Mouse (Mus musculus) embryonic facial prominence, embryonic 12.5 days (tissue): Measurements from ENCODE around the gene Slx1b. TPM values are rescaled to one million over a fixed set of nuclear protein-coding genes. Genes with fewer than 3 reads are reported as not detected.
"Not testable (repeated sequence)": the region's sequence is repeated elsewhere in the genome, so short reads cannot be mapped to it uniquely, and the experiment has no call there.

Experiments used
- ATAC-seq: fragments of 200-750 bp; cut with Nextera tagmentation; 2 replicates; pipeline ENCODE4 v1.8.0; 2017; ENCODE audit not compliant: insufficient number of reproducible peaks, insufficient read depth, low FRiP score, low TSS enrichment
- H3K27ac ChIP-seq: fragments of 300-500 bp; sonication (generic); 2 replicates; pipeline ENCODE4 v1.5.1; 2016; ENCODE audit warnings: mild to moderate bottlenecking
- H3K27me3 ChIP-seq: fragments of 300-500 bp; sonication (generic); 2 replicates; pipeline ENCODE4 v1.6.1; 2016; ENCODE audit warnings: mild to moderate bottlenecking, moderate library complexity
- H3K36me3 ChIP-seq: fragments of 300-500 bp; sonication (generic); 2 replicates; pipeline ENCODE4 v1.6.1; 2016; ENCODE audit warnings: mild to moderate bottlenecking
- H3K4me1 ChIP-seq: fragments of 300-500 bp; sonication (generic); 2 replicates; pipeline ENCODE4 v1.6.1; 2016
- H3K4me2 ChIP-seq: fragments of 300-500 bp; sonication (generic); replicated peaks from 2 replicates; pipeline ENCODE4 v1.6.1; 2016; ENCODE audit warnings: mild to moderate bottlenecking, moderate library complexity
- H3K4me3 ChIP-seq: fragments of 300-500 bp; sonication (generic); 2 replicates; pipeline ENCODE4 v1.5.1; 2016; ENCODE audit warnings: mild to moderate bottlenecking
- H3K9ac ChIP-seq: fragments of 300-500 bp; sonication (generic); 2 replicates; pipeline ENCODE4 v1.6.1; 2016; ENCODE audit warnings: mild to moderate bottlenecking, moderate library complexity
- H3K9me3 ChIP-seq: fragments of 300-500 bp; sonication (generic); 2 replicates; pipeline ENCODE4 v1.6.1; 2016; ENCODE audit warnings: mild to moderate bottlenecking, moderate library complexity
- WGBS: fragments of 180-500 bp; shearing (Covaris S2); methylation state at CpG from one replicate; pipeline ENCODE4 v1.1.7; 2016; 5-methylcytosine and 5-hydroxymethylcytosine counted together
- polyA plus RNA-seq: library from polyadenylated mRNA; unstranded; fragments of >200 nt; fragmentation: Nextera tagmentation; extraction: Ambion mirVana; gene quantifications from 2 replicates; pipeline ENCODE4 v1.2.1, GENCODE M21; 2016

Gene Slx1b
- polyA plus RNA-seq, 1 experiment from 2014 or later, result 13.4 TPM

DNA sequence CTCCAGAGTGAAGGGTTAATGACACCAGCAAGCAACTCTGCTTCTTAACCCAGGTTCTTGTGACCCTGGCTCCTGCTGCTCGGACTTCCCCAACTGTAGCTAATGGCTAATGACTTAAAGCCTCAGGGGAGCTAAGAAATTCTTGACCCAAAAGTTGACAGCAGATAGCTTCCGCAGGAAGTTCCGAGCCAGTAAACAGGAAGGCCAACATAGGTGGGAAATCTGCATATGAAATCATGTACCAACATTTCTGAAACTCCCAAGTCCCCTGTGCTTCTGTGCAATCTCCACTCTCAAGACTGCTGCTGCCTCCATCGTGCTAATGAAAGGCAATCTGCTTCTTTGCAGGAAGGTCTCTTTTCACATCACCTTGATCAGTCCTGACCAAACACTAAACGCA lies 49.9 kb downstream of the Slx1b start:
- H3K4me2 ChIP-seq, result no peak overlapping the region
- WGBS, result 49% methylated on average over 5 of the region's 5 CpGs
- no peak overlapping the region for H3K27ac ChIP-seq
- no peak for ATAC-seq
- no peaks in the 10 kb centered on the region for H3K36me3 ChIP-seq
- H3K27me3 ChIP-seq, result no peaks in the 10 kb centered on the region
- no peaks in the 10 kb centered on the region for H3K9me3 ChIP-seq
- no peak overlapping the region for H3K4me3 ChIP-seq
- H3K4me1 ChIP-seq, result peaks cover 12% of the 10 kb centered on the region
- H3K9ac ChIP-seq, result no peak overlapping the region

DNA sequence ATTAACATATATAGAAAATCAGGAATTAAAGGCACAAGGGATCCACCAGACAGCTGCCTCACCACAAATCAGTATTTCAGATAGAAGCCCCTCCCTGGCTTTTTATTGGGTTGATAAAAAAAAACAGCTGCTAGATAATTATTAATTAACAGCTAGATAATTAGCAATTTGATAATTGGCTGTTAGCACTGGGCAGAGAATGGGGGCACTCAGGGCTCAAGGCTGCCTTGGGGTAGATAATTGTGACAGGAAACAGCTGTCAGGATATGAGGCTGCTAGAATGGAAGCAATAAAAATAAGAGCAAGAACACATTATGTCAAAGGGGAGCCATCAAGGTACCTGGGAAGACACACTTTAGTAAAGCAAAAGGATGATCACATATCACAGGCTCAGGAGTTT lies 50.7 kb downstream of the Slx1b start:
- Histone ChIP-seq H3K36me3 (no peaks in the 10 kb centered on the region), H3K9ac (no peak overlapping the region), H3K9me3 (no peaks in the 10 kb centered on the region), H3K4me3 (no peak overlapping the region), H3K4me2 (no peak overlapping the region), H3K27me3 (no peaks in the 10 kb centered on the region), H3K4me1 (peaks cover 8% of the 10 kb centered on the region), H3K27ac (no peak overlapping the region)
- ATAC-seq, result no peak

DNA sequence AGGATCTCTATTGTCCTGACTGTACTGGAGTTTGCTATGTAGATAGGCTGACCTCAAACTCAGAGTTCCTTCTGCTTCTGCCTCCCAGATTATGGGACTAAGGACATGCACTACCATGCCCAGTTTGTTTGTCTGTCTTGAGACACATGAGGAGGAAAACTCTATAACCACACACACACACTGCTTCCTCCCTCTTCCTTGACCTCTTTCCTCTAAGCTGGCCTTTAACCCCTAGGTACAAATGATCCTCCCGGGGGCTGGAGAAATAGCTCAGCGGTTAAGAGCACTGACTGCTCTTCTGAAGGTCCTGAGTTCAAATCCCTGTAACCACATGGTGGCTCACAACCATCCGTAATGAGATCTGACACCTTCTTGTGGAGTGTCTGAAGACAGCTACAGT lies 51.2 kb downstream of the Slx1b start:
- Histone ChIP-seq H3K9ac (no peak overlapping the region), H3K9me3 (no peaks in the 10 kb centered on the region), H3K36me3 (no peaks in the 10 kb centered on the region), H3K4me3 (no peak overlapping the region), H3K4me2 (no peak overlapping the region), H3K27ac (no peak overlapping the region), H3K4me1 (peaks cover 5% of the 10 kb centered on the region; the same call in 1 of the 2 replicates), H3K27me3 (no peaks in the 10 kb centered on the region)
- ATAC-seq, result no peak
- WGBS, result 54% methylated on average over 3 of the region's 3 CpGs

- H3K4me2 ChIP-seq, H3K36me3 ChIP-seq, H3K4me1 ChIP-seq, H3K4me3 ChIP-seq, H3K9ac ChIP-seq, H3K27ac ChIP-seq, ATAC-seq, H3K9me3 ChIP-seq, H3K27me3 ChIP-seq: not testable (repeated sequence)
- 80% methylated on average over 3 of the region's 3 CpGs for WGBS
Measured at GRCm38 (mm10) chr7:126643244-126643617, 52.4 kb downstream of the Slx1b start.

DNA sequence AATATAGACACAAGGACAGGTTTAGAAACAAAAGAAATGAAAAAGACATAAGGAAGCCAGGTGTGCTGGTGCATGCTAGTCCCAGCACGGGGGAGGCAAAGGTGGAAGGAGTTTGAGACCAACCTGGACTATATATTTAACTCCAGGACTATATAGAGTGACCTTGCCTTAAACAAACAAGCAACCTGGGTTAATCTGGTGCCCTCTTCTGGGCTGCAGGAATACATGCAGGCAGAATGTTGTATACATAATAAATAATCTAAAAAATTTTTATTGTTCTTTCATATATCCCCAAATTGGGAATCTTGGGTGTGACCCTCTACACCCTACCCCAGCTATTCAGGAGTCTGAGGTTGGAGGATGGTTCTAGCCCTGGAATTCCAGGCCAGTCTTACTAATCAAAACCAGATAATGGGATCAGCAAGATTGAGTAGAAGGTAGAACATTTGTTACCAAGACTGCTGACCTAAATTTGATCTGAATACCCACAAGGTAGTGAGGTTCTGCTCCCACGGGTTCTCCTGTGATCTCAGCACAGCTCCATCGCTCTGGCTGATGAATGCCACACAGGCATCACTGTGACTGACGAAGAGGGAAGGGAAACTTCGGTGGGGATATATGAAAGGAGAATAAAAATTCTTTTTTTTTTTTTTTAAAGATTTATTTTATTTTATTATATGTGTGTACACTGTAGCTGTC lies 52.9 kb downstream of the Slx1b start:
- WGBS, result 78% methylated on average over 5 of the region's 5 CpGs
- no peak for ATAC-seq
- Histone ChIP-seq H3K4me1 (no peaks in the 10 kb centered on the region), H3K9me3 (no peaks in the 10 kb centered on the region), H3K27me3 (no peaks in the 10 kb centered on the region), H3K36me3 (no peaks in the 10 kb centered on the region), H3K4me3 (no peak overlapping the region), H3K9ac (no peak overlapping the region), H3K27ac (no peak overlapping the region), H3K4me2 (no peak overlapping the region)

Other genes with a start within 250 kb of the Slx1b start
- gene Atp2a1, start 232.7 kb downstream of the Slx1b start, polyA plus RNA-seq, result 22.3 and 26.8 TPM in 2 replicates
- gene Sh2b1, start 220.4 kb downstream of the Slx1b start, polyA plus RNA-seq, result 60.2 and 62.6 TPM in 2 replicates
- gene Tufm, start 208.4 kb downstream of the Slx1b start, polyA plus RNA-seq, result 138 and 141 TPM in 2 replicates
- gene Atxn2l, start 192.3 kb downstream of the Slx1b start, polyA plus RNA-seq, result 62.9 and 64.0 TPM in 2 replicates
- gene Eif3c, start 129.4 kb downstream of the Slx1b start, polyA plus RNA-seq, result 186 and 200 TPM in 2 replicates
- gene Apobr, start 110.8 kb downstream of the Slx1b start, polyA plus RNA-seq, result 0.59 and 0.96 TPM in 2 replicates
- 33.3 and 34.4 TPM in 2 replicates for gene Cln3, start 110.0 kb downstream of the Slx1b start, polyA plus RNA-seq
- gene Il27, start 100.8 kb downstream of the Slx1b start, polyA plus RNA-seq, result not detected in 2 replicates
- gene Nupr1, start 64.9 kb downstream of the Slx1b start, polyA plus RNA-seq, result 4.3 and 5.6 TPM in 2 replicates
- 43.6 and 48.2 TPM in 2 replicates for gene Sgf29, start 46.5 kb downstream of the Slx1b start, polyA plus RNA-seq
- gene Sult1a1, start 19.4 kb downstream of the Slx1b start, polyA plus RNA-seq, result 0.97 and 1.6 TPM in 2 replicates
- gene Bola2, start 383 bp downstream of the Slx1b start, polyA plus RNA-seq, result 138 and 141 TPM in 2 replicates
- gene Coro1a, start 12.0 kb upstream of the Slx1b start, polyA plus RNA-seq, result 37.8 and 39.0 TPM in 2 replicates
- gene Mapk3, start 63.8 kb upstream of the Slx1b start, polyA plus RNA-seq, result 52.2 and 54.5 TPM in 2 replicates
- 1.00 and 1.6 TPM in 2 replicates for gene Gdpd3, start 70.5 kb upstream of the Slx1b start, polyA plus RNA-seq
- gene Ypel3, start 81.2 kb upstream of the Slx1b start, polyA plus RNA-seq, result 118 and 119 TPM in 2 replicates
- gene Tbx6, start 85.7 kb upstream of the Slx1b start, polyA plus RNA-seq, result 0.61 and 0.85 TPM in 2 replicates
- gene Ppp4c, start 96.7 kb upstream of the Slx1b start, polyA plus RNA-seq, result 362 and 385 TPM in 2 replicates
- gene Fam57b, start 101.9 kb upstream of the Slx1b start, polyA plus RNA-seq, result 1.2 and 2.0 TPM in 2 replicates
- gene 4930451I11Rik, start 135.9 kb upstream of the Slx1b start, polyA plus RNA-seq, result not detected in 2 replicates
- 2.1 and 2.8 TPM in 2 replicates for gene Doc2a, start 151.6 kb upstream of the Slx1b start, polyA plus RNA-seq
- 43.7 and 45.6 TPM in 2 replicates for gene Hirip3, start 166.2 kb upstream of the Slx1b start, polyA plus RNA-seq
- gene Ino80e, start 166.6 kb upstream of the Slx1b start, polyA plus RNA-seq, result 96.7 and 99.6 TPM in 2 replicates
- 57.7 and 61.3 TPM in 2 replicates for gene Taok2, start 188.9 kb upstream of the Slx1b start, polyA plus RNA-seq
- gene Tmem219, start 227.1 kb upstream of the Slx1b start, polyA plus RNA-seq, result 18.6 and 22.2 TPM in 2 replicates
- gene Kctd13, start 233.1 kb upstream of the Slx1b start, polyA plus RNA-seq, result 20.6 and 25.0 TPM in 2 replicates